Mouse (Mus musculus): ENCODE measurements around the gene Nfkbia.

GRCm38 (mm10) chr12:55487843-55488660 is 4.4 kb downstream of the Nfkbia start:
- TF ChIP-seq CTCF (IDR thresholded peaks at IDR 0.05; ENCODE audit: control insufficient read depth, insufficient read depth, insufficient read length): no peak
- TF ChIP-seq USF1 (IDR thresholded peaks at IDR 0.05; ENCODE audit: low read depth): no peak
- TF ChIP-seq MAX (IDR thresholded peaks at IDR 0.05): no peak

Data from C2C12 (cell line).